In the genomic region with DNA sequence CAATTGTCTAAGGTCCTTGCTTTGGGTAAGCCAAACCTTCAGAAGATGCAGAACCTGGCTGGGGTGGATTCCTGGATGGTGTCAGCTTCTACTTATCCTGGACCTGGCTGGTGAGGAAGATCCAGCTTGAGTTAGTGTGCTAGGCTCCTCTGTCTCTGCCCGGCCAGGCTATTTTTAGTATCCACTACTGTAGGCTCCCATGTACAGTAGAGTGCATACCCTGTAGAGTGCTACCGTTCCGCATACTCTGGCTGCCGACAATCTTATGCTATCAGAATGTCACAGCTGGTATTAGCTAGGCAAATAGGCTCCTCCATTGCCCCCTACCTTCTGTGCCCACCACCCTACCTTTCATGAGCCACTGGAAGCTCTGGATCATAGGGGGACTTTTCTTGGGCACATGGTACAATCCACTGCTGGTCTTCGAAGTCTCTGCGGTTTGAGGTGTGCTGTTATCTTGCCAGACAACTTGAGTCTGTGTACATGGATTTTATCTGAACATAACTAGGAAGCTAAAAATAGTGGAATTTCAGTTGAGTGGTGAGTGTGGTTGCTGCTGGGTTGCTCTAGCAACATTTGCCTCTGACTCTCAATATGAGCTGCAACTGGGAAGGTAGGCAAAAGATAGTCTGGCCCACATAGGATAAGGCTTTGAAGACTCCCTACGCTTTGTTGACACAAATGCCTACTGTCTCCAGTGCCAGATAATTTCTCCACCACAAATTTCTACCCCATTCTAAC, we compare ENCODE assay signal across 18 mouse cellular contexts.
DNase-seq lines count a peak whose midpoint lies in the region; ATAC-seq and TF ChIP-seq lines count a peak whose summit lies in the region.
"Had no signal": no experiment of that assay in that cellular context is flagged by ENCODE, and none has a peak within 500 bp of the region (broad histone marks: within the 10 kb centered on the region; RNA-seq: fewer than 3 reads in every experiment).

No protein-coding gene starts in this region.

- no peak for DNase-seq in heart, postnatal 14 days
- no peak for DNase-seq in liver, postnatal 0 days
- no peak for DNase-seq in liver
- peak; percentile 6 for DNase-seq in MEL-GATA-1-ER (ENCODE audit: extremely low read depth, low read depth)
- DNase-seq in gastrocnemius, adult 18-20 months (ENCODE audit: low spot score), result no peak
- DNase-seq: adrenal gland, adult 8-10 months; cerebellum, adult 9-10 months; gastrocnemius, adult 2 months; layer of hippocampus, postnatal 36 days; lung, adult 2 months; right cerebral cortex, postnatal 25 days had no signal

- intact Hi-C loops in heart, postnatal 14 days (cut with DNase I), result loop anchor here (5.0 kb wide), 1 partner anchor 207 kb away; no protein-coding TSS in a partner anchor

- H3K9ac ChIP-seq in heart, embryonic 12.5 days, result peak overlapping the region; percentile 47; the same call in 1 of the 2 replicates
- no peak overlapping the region for H3K9ac ChIP-seq in liver, postnatal 0 days (replicated peaks)
- H3K9ac ChIP-seq: forebrain, embryonic 13.5 days; hindbrain, embryonic 13.5 days had no signal

- peaks cover 76% of the 10 kb centered on the region for H3K4me1 ChIP-seq in heart, embryonic 12.5 days (replicated peaks)
- H3K4me1 ChIP-seq in liver, postnatal 0 days (ENCODE audit: insufficient read depth), result peaks cover 11% of the 10 kb centered on the region

- ATAC-seq in heart, embryonic 12.5 days (ENCODE audit: insufficient number of reproducible peaks, low FRiP score), result 0 out of 2 replicates have a peak, but pooled peaks have one; percentile 36
- no peak for ATAC-seq in liver, postnatal 0 days
- ATAC-seq in megakaryocyte progenitor cell, adult 5-6 weeks (replicated peaks; ENCODE audit: poor library complexity), result peak; percentile 45
- ATAC-seq: forebrain, embryonic 13.5 days; inflammation-experienced regulatory T-cells, adult 6 months; Patski had no signal

- no peaks in the 10 kb centered on the region for H3K36me3 ChIP-seq in heart, embryonic 12.5 days
- H3K36me3 ChIP-seq in liver, postnatal 0 days (replicated peaks; ENCODE audit: insufficient read depth, low read length), result no peaks in the 10 kb centered on the region
- H3K36me3 ChIP-seq: hindbrain, embryonic 13.5 days had no signal

- WGBS in heart, embryonic 12.5 days, result 33% methylated on average over 7 of the region's 7 CpGs
- 60% methylated on average over 7 of the region's 7 CpGs for WGBS in liver, postnatal 0 days (ENCODE audit: insufficient replicate concordance)

- no peak overlapping the region for H3K4me3 ChIP-seq in heart, embryonic 12.5 days
- H3K4me3 ChIP-seq in liver, postnatal 0 days (ENCODE audit: low read depth, low read length), result no peak overlapping the region
- H3K4me3 ChIP-seq: forebrain, embryonic 13.5 days; gastrocnemius, adult 2 months; hindbrain, embryonic 13.5 days; layer of hippocampus, adult 2 months had no signal

- peak overlapping the region; percentile 42 for H3K4me2 ChIP-seq in heart, embryonic 12.5 days
- H3K4me2 ChIP-seq in liver, postnatal 0 days (ENCODE audit: low read depth, low read length), result no peak overlapping the region
- H3K4me2 ChIP-seq: forebrain, embryonic 13.5 days; hindbrain, embryonic 13.5 days had no signal

- H3K27ac ChIP-seq in heart, embryonic 12.5 days (ENCODE audit: poor library complexity, severe bottlenecking), result peak overlapping the region; percentile 93
- H3K27ac ChIP-seq in liver, postnatal 0 days (ENCODE audit: low read depth), result no peak overlapping the region
- H3K27ac ChIP-seq: forebrain, embryonic 13.5 days; gastrocnemius, adult 2 months; hindbrain, embryonic 13.5 days; layer of hippocampus, adult 2 months had no signal

- no peak for TF ChIP-seq CTCF in liver, postnatal 0 days (IDR thresholded peaks at IDR 0.05; ENCODE audit: low read depth)

- no peaks in the 10 kb centered on the region for H3K9me3 ChIP-seq in heart, embryonic 12.5 days (replicated peaks)
- no peaks in the 10 kb centered on the region for H3K9me3 ChIP-seq in liver, postnatal 0 days (ENCODE audit: low read length)
- H3K9me3 ChIP-seq: forebrain, embryonic 13.5 days; hindbrain, embryonic 13.5 days had no signal

- TF ChIP-seq EP300 in liver, postnatal 0 days (IDR thresholded peaks at IDR 0.05; ENCODE audit: low read depth), result 0 out of 2 replicates have a peak, but pooled peaks have one; percentile 11

- H3K27me3 ChIP-seq in heart, embryonic 12.5 days (replicated peaks), result no peaks in the 10 kb centered on the region
- H3K27me3 ChIP-seq in liver, postnatal 0 days (ENCODE audit: insufficient read depth, low read length), result no peaks in the 10 kb centered on the region
- H3K27me3 ChIP-seq: Patski had no signal
